Mouse (Mus musculus) lung, postnatal 36 days (tissue): ENCODE results near the gene Eml4.

Experiments
- DNase-seq: peaks from one replicate; pipeline ENCODE4 v3.0.0; 2022; ENCODE audit warnings: mixed read lengths

Gene Eml4

GRCm38 (mm10) chr17:83344226-83344625 lies 6.5 kb upstream of the Eml4 start:
- no peak for DNase-seq

- DNase-seq: no peak
These were observed 2.5 kb upstream of the Eml4 start for GRCm38 (mm10) chr17:83348056-83348822.

DNA sequence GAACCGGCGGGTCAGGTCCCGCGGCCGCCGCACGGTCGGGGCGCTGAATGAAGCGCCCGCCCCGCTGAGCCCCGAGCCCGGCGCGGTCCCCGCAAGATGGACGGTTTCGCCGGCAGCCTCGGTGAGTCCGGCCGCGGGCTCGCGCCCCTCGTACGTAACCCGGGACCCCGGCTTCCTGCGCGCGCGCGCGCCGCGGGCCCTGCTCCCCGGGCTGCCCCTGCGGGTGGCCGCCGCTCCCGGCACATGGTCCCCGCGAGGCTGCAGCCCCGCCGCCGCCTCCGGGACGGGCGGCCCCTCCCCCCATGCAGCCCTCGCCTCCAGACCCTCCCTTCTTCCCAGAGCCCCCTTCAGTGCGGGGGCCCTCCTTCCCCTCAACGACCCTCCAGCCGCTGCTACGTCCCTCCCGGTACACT lies 394 bp downstream of the Eml4 start:
- no peak for DNase-seq

- DNase-seq: peak; percentile 30
These were observed 1.1 kb downstream of the Eml4 start for GRCm38 (mm10) chr17:83351601-83352413.

DNA sequence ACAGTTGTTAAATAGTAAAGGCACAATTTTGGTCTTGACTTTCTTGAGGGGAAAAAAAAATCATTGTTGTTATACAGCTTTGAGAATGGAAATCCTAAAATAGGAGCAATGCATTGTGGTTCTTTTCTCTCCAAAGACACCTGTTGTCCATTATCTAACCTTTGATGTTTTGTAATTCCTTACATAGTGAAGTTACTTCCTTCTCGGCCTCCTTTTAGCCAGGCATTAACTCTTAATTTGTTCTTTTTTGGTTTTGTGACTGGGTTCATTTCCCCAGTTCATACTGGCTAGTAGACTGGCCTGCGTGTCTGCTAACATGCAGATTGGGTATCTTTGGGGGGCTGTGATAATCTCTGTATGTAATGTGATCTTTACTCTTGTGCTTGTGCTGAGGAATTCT lies 1.7 kb downstream of the Eml4 start:
- no peak for DNase-seq

DNA sequence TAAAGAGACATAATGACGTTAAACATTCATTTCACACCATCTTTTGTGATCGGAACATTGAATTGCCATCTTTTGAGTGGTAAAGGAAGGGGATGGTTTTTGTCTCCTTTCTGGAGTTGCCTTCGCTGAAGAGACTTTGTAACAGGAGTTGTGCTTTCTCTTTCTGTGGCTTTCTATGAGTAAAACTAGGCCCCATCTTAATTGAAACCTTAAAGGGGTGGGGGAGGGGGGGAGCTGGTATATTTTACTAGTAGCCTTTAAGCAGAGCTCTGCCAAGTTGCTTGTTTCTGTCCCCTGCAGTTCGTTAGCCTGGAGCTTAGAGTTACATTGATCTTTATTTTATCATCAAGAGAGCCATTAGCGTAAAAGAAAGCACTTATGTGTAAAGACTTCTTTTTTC lies 2.3 kb downstream of the Eml4 start:
- DNase-seq: no peak

GRCm38 (mm10) chr17:83353460-83353859 lies 2.7 kb downstream of the Eml4 start:
- no peak for DNase-seq

DNA sequence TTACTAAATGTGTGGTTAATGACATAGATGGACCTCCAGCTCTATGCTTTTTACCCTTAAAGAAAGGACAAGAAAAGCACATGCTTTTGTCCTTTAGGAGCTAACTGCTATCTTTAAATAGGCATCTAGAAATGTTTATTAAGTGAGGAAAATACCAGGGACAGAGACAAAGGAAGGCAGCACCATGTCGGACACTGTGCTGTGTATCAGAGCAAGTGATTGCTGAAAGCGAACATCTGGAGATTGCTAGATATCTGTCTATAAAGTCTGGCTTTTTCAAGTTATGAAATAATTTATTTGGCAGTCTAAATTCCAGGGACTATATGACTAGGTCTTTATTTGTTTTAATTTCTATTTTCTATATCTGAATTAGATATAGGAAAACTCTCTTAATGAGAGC lies 4.8 kb downstream of the Eml4 start:
- peak; percentile 73 for DNase-seq

DNA sequence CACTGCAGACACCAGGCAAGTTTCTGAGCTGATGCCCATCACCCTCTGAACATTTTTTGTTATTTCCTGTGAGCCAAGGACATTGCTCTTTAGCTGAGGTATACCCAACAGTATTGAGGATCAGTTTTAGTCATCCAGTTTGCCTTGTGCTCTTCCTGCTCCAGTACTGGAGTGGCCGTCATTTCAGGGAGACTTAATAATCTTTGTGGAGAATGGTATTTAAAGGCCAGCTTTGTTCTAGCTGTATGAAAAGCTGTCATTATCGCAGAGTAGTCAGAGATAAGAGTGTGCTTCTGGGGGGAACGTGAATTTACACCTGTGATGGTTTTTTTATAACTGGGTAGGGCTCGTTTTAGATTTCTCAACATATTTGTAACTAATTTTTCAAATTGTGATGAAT lies 9.2 kb downstream of the Eml4 start:
- DNase-seq: no peak

- no peak for DNase-seq
These were observed 10.2 kb downstream of the Eml4 start for GRCm38 (mm10) chr17:83360796-83361566.

- no peak for DNase-seq
These were observed 12.3 kb downstream of the Eml4 start for GRCm38 (mm10) chr17:83363081-83363480.

DNA sequence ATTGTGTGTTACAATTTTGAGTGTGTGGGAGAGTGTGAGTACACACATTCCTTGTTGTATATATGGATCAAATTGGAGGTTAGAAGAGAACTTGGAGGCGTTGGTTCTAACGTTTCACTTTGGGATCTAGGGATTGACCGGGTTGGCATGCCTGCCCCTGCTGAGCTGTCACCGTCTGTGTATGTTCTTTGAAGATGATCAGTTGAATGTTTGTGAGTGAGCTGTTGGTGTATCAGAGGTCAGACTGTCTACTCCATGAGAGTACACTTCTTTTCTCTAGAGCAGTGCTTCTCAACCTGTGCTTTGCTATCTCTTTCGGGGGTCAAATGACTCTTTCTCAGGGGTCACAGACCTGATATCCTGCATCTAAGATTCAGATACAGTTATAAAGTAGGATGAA lies 13.6 kb downstream of the Eml4 start:
- DNase-seq: no peak

GRCm38 (mm10) chr17:83365130-83365529 lies 14.4 kb downstream of the Eml4 start:
- no peak for DNase-seq

- no peak for DNase-seq
These were observed 15.1 kb downstream of the Eml4 start for GRCm38 (mm10) chr17:83365614-83366355.

- DNase-seq: no peak
These were observed 16.7 kb downstream of the Eml4 start for GRCm38 (mm10) chr17:83367387-83367786.

GRCm38 (mm10) chr17:83374123-83374522 lies 23.4 kb downstream of the Eml4 start:
- no peak for DNase-seq

- DNase-seq: no peak
These were observed 25.1 kb downstream of the Eml4 start for GRCm38 (mm10) chr17:83375848-83376247.

DNA sequence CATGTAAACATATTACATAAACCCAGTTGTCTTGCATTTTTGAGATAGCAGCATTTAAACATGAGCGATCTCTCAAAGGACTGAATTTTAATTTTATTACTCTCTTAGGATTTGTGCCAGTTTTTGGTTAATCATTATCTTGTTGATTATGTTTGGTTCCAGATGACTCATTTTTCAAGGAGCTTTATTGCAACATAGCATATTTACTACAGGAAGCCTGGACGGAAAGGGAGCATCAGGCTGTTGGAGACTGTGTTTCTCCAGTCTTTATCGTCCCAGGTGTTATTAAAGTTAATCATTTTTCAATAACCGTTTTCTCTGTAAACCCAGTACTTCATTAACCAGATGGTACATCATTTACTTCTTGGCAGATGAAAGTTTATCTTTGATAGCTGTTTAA lies 26.1 kb downstream of the Eml4 start:
- DNase-seq: no peak

DNA sequence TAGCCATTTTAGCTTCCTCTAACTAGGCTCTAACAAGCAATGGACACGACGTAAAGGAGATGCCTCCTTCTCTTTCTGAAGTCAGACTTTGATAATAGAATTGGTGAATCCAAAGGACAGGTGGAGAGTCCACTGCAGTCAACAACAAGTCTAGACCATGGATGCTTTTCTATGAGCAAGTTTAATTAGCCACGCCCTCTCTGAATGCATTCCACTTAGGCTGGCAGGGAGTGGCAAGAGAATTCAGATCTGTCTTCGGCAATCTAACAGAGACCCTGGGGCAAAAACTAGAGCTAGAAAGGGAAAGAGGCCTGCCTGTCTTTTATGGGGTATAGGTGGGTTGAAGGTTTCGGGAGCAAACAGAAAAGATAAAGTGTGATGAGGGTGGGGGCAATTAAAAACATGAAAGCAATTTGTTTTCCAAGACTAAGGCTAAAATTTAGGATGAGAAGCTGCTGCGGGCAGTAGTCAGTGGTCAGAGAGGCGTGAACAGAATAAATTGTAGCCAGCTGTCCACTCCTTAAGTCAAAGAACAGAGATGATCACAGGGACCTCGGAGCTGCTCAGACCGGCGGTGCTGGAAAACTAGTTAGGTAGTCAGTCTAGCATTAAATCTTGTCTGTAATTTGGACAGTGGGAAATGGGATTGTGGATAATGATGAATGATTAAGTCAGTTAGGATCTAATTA lies 27.2 kb downstream of the Eml4 start:
- no peak for DNase-seq

GRCm38 (mm10) chr17:83378444-83378762 lies 27.7 kb downstream of the Eml4 start:
- no peak for DNase-seq

GRCm38 (mm10) chr17:83379366-83379765 lies 28.6 kb downstream of the Eml4 start:
- DNase-seq: no peak

- no peak for DNase-seq
These were observed 29.1 kb downstream of the Eml4 start for GRCm38 (mm10) chr17:83379791-83380190.
